Mouse (Mus musculus) megakaryocyte, adult 5-6 weeks (primary cell): Measurements from ENCODE around the gene Slc4a11. TPM values are rescaled to one million over a fixed set of nuclear protein-coding genes. Genes with fewer than 3 reads are reported as not detected.

Experiments
- ATAC-seq: 2 replicates; pipeline ENCODE4 v1.8.0; 2016; ENCODE audit warnings: mild to moderate bottlenecking, inconsistent platforms; ENCODE audit not compliant: poor library complexity, severe bottlenecking
- total RNA-seq, 2 experiments: library from RNA; stranded (forward) in 1 of 2; stranded (reverse) in 1 of 2; fragments of 153-499, 151-499 nt in 1 of 2; fragments of 221-1000, 200-1000 nt in 1 of 2; gene quantifications; 2 replicates each; pipeline versions ENCODE4 v1.2.3 to v1.2.4; 2015 to 2017

Gene Slc4a11
- total RNA-seq (2015): 0.16 TPM in 1 of 2 replicates, not detected in the other
- total RNA-seq (2017): not detected in 2 replicates

DNA sequence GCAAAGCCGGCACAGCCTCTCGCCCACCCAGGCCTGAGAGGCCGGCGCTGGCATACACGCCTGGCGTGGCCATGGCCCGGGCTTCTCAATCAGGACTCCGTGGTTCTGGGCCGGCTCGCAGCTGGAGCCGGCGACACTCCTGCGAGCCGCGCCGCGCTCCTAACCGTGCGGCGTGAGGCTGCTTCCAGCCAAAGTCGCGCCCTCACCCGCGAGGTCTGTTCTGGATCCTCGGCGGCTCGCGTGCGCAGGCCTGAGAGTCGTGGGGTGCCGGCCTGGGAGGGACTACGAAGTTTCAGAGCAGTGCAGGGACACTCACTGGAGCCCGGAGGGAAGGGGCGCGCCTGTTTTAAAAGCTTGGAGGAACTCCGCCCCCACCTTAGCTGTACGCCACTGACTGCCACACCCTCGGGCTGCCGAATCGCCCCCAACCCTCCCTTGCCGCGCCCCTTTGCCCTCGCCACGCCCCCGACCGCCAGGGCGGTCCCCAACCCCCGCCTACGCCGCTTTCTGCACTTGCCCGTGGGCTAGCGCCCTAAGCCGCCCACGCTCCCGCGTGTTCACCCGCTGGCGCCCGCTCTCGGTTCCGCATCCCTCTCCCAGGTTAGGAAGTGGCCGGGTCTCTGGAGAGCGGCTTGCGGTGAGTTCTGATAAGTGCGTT, at the start of gene Slc4a11:
Slc4a11 (minus strand) TSS at position 367 of the 658 bp plus-strand sequence.
- ATAC-seq: peak; percentile 53

- no peak for ATAC-seq
Observed at GRCm38 (mm10) chr2:130743576-130743975, 46.3 kb upstream of the Slc4a11 start.

- ATAC-seq: no peak
Observed at GRCm38 (mm10) chr2:130740096-130740495, 42.8 kb upstream of the Slc4a11 start.

DNA sequence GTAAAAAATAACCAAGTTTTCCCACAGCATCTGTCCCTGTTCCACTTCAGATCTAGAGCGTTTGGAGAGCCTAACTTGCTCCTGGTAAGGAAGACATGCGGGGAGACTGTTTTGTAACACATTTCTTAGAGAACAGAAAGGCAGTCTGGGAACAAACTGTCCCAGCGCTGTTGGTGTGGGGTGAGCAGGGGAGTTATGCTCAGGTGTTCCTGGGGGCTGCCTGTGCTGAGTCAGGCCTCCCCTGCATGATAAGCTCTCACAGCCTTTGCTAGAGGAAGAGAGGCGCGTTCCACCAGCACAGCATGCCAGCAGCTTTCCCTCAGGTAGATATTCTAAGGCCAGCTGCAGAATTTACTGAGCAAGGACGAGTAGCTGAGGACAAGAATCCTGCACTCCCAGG, 40.7 kb upstream of the Slc4a11 start:
- no peak for ATAC-seq

GRCm38 (mm10) chr2:130735281-130735680, 38.0 kb upstream of the Slc4a11 start:
- ATAC-seq: no peak

DNA sequence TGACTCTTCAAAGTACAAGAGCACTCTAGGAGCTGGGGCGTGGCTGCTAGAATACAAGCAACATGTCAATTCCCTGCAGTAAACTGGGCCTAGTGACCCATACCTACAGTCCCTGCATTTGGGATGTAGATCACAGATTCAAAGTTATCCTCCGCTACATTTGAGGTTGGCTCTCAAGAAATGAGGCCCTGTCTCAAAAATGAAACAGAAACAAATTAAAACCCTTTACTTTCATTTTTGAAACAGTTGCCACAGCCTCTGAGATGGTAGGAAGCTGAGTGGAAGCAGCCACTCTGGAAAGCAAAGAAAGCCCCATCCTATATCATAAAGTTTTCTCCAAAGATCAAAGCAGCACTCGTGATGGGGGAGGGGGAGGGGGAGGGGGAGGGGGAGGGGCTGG, 36.1 kb upstream of the Slc4a11 start:
- ATAC-seq: no peak

DNA sequence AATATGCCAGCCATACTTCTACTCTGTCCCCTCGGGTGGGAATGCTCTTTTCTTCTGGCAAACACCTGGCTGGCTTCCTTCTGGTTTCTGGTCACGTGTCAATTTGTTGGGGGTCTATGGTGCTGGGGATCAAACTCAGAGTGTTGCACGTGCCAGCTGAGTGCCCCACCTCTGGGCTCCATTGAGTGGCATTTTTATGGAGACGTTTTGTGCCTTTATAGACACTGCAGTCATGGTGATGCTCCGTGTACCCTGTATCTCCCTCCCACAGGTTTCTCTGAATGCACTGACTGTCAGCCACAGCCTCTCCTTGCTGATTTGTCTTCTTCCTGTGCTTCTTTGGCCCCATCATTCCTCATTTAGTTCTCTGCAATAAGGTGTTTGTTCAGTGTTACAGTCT, 34.5 kb upstream of the Slc4a11 start:
- no peak for ATAC-seq

GRCm38 (mm10) chr2:130730746-130731145, 33.4 kb upstream of the Slc4a11 start:
- peak; percentile 98 for ATAC-seq

DNA sequence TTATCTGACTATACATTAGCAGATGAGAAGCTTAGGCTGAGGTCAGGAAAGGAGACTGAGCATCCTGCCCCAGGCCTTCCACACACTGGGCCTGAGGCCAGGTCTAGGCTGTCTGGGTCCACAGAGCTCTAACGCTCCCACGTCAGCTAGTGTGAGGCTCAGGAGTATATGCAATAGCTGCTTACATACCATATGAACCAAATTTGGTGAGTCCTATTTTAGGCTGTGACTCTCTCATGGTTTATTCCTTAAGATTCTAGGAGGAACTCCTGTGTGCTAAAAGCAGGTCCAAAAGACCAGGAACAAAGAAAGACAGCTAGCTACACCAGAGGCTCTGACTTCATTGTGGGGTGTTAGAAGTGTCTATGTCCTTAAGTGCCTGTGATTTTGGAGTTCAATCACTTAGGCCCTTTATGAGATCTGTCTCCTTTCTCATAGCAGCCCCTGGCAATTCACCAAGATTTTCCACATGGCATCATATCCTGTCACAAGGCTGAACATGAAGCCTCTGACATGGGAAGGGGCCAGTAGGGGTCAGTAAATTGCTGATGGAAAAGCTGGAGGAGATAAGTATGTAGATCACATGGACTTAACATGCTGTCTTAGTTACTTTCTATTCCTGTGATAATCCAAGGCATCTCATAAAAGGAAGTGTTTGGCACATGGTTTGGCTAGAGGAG, 31.7 kb upstream of the Slc4a11 start:
- no peak for ATAC-seq

DNA sequence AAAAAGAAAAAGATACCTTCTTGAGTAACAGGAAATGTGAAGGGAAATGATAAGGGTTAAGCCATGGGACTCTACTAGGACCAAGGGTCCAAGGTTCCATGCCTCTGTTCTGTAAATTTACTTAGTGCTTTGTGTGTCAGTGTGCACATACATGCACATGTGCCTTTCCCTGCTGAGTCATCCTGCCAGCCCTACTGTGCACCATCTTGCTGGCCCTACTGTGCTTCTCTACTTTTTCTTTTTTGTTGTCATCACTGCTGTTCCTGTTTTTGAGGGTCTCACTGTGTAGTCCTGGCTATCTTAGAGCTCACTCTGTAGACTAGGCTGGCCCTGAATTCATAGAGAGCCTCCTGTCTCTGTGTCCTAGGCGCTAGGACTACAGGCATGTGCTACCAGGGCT, 30.4 kb upstream of the Slc4a11 start:
- ATAC-seq: no peak

DNA sequence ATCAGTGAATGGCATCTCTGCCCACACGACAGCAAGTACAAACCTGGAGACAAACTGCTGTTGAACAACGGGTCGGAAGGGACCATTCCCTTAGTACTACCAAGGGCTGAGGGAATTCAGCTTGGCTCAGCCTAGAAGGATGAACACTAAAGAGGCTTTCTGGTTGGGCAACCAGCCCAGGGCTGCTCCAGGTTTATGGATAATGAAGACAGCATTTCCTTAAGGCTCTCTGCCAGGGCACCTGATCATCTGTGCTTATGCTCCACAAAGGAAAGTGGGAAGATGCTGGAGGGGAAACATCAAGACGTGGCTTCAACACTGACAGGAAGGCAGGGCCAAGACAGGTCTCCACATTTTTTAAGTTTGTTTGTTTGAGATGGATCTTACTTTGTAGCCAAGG, 27.1 kb upstream of the Slc4a11 start:
- no peak for ATAC-seq

GRCm38 (mm10) chr2:130717951-130718350, 20.6 kb upstream of the Slc4a11 start:
- no peak for ATAC-seq

DNA sequence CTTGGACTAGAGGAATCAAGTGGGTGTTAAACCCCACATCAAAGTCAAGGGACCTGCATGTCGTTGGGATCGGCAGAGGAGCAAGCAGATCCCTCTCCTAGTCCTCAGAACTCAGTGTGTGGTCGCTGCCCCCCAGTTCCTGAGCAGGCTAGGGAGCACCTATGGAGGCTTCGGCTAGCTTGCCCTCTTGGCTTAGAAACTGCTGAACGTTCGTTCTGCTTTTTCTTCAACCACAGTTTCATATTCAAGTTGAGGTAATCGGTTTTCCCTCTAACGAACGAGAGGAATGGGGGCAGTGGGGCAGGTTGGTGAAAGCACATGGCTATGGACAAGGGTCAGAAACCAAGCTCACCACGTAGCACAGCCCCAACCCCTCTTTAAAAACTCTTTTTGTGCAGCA, 9.7 kb upstream of the Slc4a11 start:
- ATAC-seq: peak; percentile 35; the same call in 1 of the 2 replicates

DNA sequence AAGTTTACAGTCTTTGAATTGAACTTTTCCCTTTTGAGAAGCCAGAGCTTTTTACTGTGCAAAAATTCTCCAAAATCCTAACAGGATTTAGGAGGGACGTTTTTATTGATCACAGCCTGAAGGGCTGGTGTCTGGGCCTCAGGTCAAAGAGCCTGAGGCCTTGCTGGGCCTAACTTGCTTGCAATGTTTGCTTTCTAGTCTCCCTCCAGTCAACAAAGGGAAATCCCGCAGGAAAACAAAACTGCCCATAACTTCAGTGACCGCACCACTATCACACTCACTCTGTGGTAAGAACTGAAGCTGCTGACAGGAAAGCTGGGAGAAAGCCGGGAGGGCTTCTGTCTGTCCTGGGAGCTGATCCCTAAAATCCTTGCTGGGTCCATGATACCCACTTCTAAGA, 9.3 kb upstream of the Slc4a11 start:
- no peak for ATAC-seq

DNA sequence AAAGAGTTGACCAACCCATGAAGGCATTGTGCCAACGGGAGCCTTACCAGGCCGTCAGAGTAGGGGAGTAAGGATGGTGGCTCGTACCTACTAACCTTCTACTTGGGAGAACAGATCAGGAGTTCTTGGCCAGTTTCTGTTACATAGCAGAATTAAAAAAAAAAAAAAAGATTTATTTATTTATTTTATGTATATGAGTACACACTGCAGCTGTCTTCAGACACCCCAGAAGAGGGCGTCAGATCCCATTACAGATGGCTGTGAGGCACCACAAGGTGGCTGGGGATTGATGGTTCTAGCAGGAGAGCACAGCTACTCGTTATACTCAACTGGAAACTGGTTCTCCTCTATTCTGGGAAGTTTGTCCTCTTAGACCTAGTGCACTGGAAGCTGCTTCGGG, 7.9 kb upstream of the Slc4a11 start:
- no peak for ATAC-seq

DNA sequence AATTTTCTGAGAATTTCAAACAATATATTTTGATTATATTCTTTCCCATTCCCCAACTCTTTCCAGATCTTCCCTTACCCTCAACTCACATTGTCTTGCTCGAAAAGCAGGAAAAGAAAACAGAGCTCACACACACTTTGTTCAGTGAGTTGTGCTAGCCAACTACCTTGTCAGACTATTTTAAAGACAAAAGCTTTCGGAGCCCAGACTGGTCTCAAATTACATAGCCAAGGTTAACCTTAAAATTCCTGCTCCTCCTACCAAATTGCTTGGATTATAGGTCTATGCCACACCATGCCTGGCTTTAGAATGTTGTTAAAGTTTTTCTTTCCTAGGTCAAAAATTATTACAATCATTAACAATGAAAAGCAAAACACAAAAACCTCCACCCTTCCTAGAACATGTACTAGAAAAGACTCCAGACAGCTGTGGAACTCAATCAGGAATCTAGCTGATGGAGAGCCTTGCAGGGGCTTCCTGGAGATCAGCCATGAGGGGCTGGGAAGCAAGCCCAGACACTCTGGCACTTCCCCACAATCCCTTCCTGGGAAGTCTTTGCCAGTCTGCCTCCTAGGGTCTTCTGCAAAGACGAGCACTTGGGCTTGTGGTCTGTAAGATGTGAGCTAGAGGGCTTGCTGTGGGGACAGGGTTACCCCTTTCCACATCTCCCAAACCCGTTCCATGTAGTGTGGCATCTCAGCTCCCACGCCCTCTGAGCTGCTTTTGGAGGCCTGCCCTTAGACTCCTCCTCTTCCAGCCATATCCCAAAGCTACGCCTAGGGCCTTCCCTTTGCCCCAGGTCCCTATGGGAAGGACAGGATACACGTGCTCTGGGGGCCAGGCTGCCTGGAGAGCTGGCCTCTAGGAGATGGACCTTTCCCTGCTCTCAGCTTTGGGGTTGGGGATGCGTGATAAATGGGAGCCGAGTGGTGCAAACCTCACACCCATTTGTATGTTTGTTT, 7.0 kb upstream of the Slc4a11 start:
- no peak for ATAC-seq

GRCm38 (mm10) chr2:130697821-130698266, 525 bp upstream of the Slc4a11 start:
- no peak for ATAC-seq

- ATAC-seq: peak; percentile 1; the same call in 1 of the 2 replicates
Observed at GRCm38 (mm10) chr2:130696700-130697152, 593 bp downstream of the Slc4a11 start.

DNA sequence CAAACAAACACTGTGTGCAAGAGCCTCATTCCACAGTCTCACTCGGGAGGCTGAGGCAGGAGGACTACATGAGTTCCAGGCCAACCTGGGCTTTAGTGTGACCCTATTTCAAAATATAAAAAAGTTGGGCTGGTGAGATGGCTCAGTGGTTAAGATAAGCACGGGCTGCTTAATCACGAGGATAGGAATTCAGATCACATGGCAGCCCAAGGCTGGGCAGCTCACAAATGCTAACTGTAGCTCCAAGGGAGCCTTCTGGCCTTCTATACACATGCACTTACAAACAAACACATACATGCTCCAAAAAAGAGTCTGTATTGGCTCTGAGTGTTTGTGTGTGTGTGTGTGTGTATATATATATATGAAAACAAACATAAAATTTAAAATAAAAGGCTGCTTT, 3.8 kb downstream of the Slc4a11 start:
- ATAC-seq: no peak

DNA sequence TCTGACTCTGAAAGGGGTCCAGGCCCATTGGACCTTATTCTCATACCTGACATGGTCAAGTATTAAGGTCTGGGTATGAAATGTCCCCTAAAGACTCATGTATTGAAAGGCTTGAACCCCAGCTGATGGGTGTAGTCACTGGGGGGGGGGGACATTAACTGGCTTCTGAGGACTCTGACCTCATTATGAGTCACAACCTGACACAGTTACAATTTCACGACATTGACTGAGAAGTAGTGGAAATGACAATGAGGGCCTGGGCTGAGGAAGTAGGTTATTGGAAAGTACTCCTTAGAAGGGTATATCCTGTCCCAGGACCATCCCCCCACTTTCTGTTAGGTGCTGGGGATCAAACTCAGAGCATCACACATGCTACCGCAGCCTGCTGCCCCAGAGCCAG, 8.3 kb downstream of the Slc4a11 start:
- no peak for ATAC-seq

DNA sequence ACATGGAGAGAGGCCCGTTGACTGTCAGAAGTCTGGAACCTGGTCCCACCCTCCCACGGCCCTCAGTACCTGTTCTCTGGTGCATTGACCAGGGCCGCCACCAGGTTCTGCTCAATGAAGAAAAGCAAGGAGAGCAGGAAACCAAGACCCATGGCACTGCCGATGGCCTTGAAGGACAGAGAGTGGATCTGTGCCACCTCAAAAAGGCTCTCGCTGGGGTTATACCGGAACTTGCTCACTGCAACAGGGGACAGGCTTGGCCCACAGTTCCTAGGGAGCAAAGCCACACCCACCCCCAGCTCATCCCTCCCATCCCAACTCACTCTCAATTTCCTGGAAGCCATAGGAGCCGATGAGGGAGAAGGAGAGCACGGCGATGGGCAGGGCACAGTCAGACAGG, 11.9 kb downstream of the Slc4a11 start:
- ATAC-seq: no peak
